Mouse (Mus musculus) gastrocnemius, adult 2 months (tissue): Measurements from ENCODE around the gene Pak7. TPM values are rescaled to one million over a fixed set of nuclear protein-coding genes. Genes with fewer than 3 reads are reported as not detected.
"Not testable (repeated sequence)": the region's sequence is repeated elsewhere in the genome, so short reads cannot be mapped to it uniquely, and the experiment has no call there.

ENCODE experiments used
- DNase-seq: peaks from one replicate; pipeline ENCODE4 v3.0.0; 2022
- H3K27ac ChIP-seq: fragments of 200-600 bp; 2 replicates; pipeline ENCODE4 v1.8.1; 2022; ENCODE audit warnings: mild to moderate bottlenecking
- H3K4me3 ChIP-seq: fragments of 200-600 bp; 2 replicates; pipeline ENCODE4 v1.8.1; 2022; ENCODE audit warnings: mild to moderate bottlenecking, moderate library complexity
- CTCF ChIP-seq: fragments of 200-600 bp; IDR thresholded peaks from 2 replicates; pipeline ENCODE4 v1.8.1; 2022; ENCODE audit warnings: antibody characterized with exemption, mild to moderate bottlenecking, moderate library complexity
- intact Hi-C: fragments of 180-260 bp; cut with DNase I; formaldehyde crosslinking; loops from one replicate; pipeline ENCODE4 v1.15.1; 2025
- total RNA-seq, 2 experiments: library from RNA; stranded (reverse); gene quantifications; 2 replicates each; pipeline ENCODE4 v1.2.3; 2021

Pak7 gene
- total RNA-seq, 2 experiments from 2014 or later = not detected

DNA sequence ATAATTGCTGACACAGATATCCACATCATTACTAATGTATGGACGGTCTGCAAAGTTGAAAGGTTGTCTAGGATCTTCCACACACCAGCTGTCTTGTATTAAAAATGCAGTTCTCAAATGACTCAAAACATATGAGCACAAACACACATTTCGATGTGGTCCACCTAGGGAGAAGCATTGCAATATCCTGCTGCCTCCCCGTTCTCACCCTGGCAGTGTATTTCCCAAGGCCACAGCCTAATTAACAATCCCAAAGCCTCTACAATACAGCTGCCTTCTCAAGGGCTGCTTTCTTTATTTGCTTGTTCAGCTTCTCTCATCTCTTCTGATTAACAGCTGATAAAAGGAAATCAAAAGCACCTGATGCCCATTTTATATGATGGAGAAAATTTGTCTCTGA, 78.5 kb downstream of the Pak7 start:
- Histone ChIP-seq H3K27ac (no peak overlapping the region), H3K4me3 (no peak overlapping the region)
- no peak for TF ChIP-seq CTCF
- intact Hi-C loops = no loop called here
- no peak for DNase-seq

DNA sequence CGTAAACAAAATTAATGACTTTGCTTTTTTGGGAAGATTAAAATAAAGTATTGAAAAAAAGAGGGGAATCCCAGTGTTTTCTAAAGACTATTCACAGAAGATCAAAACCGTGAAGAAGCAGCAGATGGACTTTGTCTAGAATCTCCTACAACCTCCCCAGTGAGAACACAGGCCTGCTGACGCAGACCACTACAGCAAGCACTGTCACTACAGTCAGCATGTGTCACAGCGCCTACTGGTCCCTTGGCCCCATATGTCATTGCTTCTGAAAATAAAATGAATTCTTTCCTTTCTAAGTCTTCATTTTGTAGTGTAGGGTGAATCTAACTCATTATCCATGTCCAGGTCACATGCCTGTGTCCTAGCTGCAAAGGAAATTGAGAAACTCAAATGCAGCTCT, 79.0 kb downstream of the Pak7 start:
- TF ChIP-seq CTCF = no peak
- no peak overlapping the region for H3K27ac ChIP-seq
- intact Hi-C loops = no loop called here
- no peak for DNase-seq
- no peak overlapping the region for H3K4me3 ChIP-seq

DNA sequence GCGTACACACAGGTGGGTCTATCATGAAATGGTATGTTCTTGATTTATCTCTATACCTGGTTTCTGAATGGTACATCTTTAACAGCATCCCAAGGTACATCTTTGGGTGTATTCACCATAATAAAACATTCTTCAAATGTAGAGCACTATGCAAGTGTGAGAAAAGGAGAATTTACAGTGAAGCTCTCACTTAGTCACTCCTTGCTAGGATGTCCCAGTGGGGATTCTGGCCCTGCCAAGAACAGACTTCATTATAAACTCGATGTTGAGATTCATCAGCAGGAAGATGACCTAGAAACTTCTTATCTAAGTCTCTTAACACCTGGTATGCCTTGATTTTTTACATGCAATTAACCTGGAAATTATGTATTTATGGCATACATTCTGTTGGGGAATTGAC, 85.6 kb downstream of the Pak7 start:
- no peak overlapping the region for H3K4me3 ChIP-seq

DNA sequence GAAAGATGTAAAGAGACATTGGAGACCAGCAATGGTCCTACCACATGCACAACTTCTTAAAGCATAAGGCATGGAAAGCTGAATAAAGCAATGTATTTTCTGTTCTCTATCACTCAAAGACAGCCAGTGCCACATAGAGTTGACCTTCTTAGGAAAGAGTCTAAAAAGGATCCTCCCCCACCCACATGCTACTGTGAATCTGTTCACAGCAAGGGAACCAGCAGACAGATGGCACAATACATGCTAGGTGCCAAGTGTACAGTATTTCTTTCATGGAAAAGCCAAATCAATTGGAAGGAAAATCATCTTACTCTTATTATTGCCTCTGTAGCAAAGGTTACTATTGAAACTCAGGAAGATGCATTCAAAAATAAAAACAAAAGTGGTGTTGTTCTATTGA, 86.4 kb downstream of the Pak7 start:
- Histone ChIP-seq H3K27ac (no peak overlapping the region), H3K4me3 (no peak overlapping the region)
- intact Hi-C loops = no loop called here
- no peak for DNase-seq
- TF ChIP-seq CTCF = no peak

More for the DNA sequence above, 85.6 kb downstream of the Pak7 start:
- DNase-seq = no peak
- no peak for TF ChIP-seq CTCF
- intact Hi-C loops = no loop called here
- no peak overlapping the region for H3K27ac ChIP-seq

DNA sequence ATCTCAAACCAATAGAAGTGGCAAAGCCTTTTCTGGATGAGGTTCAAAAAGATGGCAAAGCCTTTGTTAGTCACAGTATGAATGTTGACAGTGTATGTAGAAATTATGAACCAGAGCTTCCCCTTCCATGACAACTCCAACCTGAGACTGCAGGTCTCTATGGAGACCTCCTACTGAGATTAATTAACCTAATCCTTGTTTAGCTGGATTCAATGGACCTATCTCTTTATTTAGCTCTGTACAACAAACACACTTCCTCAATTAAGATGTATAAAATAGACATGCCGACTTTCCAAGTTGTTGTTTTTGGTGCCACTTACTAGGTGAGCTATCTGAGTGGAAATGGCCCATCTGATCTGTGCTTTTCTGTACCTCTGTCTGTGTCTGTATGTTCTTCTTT, 90.4 kb downstream of the Pak7 start:
- H3K4me3 ChIP-seq = no peak overlapping the region
- intact Hi-C loops = no loop called here
- DNase-seq = no peak
- TF ChIP-seq CTCF = no peak
- H3K27ac ChIP-seq = no peak overlapping the region

DNA sequence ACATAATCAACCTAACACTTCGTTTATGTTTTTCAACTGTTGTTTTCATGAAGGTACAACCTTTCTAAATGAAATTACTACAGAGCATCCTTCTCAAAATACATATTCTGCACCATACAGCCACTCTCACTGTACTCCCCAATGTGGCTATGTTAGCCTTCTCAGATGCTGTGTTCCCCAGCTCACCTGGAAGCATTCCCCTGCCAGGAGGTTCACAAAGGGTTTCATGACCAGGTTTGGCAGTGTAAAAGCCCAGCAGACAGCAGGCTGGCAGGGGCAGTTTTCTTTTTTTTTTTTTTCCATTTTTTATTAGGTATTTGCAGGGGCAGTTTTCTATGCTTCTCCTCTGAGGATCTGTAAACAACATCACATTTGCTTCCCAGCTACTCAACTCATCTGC, 105.7 kb downstream of the Pak7 start:
- intact Hi-C loops = no loop called here
- Histone ChIP-seq H3K4me3 (no peak overlapping the region), H3K27ac (no peak overlapping the region)
- no peak for DNase-seq
- TF ChIP-seq CTCF = no peak

DNA sequence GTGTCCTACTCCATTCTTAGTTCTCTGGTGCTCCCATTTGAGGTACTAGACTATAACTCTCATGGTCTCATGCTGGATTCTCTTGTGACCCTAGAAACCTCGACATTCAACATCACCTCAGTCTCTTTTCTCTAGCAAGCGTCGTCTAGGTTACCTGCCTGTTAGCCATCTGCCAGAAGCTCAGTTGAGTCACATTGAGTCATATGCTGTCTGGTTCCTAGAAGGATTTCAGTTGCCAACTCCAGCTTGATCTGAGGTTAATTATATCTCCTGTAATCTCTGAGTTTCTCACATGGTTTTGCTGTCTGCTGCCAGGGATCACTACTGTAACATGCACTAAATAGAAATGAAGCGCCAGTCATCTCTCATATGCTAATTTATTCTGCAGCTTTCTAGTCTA, 145.8 kb downstream of the Pak7 start:
- H3K27ac ChIP-seq, DNase-seq, H3K4me3 ChIP-seq, intact Hi-C loops: not testable (repeated sequence)

DNA sequence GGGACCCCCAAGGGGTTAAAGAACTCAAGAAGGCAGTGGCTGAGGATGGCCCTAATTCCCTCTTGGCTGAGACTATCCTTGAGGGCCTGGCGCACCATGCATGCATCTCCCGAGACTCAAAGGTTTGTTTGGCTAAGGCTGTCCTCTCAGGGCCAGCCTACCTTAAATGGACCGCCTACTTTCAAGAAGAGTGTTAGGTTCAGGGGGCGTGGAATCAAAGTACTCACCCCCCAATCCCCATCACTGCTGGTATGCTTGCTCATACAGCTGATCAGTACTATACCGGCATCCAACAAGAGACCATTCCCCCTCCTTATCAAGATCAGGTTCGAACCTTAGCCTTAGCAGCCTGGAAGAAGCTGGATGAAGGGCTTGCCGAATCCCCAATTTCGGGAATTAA, 156.5 kb downstream of the Pak7 start:
- no peak for DNase-seq
- intact Hi-C loops = no loop called here
- no peak for TF ChIP-seq CTCF
- no peak overlapping the region for H3K27ac ChIP-seq
- H3K4me3 ChIP-seq = no peak overlapping the region

DNA sequence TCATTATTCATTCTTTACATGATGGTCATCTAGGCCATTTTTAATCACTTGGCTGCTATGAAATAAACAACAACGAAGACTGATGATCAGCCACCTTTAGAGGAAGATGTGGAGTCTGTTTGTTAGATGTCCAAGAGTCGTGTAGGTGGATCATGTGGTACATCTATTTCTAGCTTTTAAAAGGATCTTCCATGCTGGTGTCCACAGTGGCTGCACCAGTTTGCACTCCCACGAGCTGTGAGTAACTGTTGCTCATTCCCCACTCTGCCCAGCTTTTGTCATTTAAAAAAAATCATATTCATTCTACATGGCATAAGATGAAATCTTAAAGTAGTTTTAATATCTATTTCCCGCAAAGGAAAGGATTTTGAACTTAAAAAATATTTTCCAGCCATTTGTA, 183.7 kb downstream of the Pak7 start:
- intact Hi-C loops = no loop called here
- no peak for TF ChIP-seq CTCF
- no peak for DNase-seq
- H3K27ac ChIP-seq = no peak overlapping the region
- no peak overlapping the region for H3K4me3 ChIP-seq

DNA sequence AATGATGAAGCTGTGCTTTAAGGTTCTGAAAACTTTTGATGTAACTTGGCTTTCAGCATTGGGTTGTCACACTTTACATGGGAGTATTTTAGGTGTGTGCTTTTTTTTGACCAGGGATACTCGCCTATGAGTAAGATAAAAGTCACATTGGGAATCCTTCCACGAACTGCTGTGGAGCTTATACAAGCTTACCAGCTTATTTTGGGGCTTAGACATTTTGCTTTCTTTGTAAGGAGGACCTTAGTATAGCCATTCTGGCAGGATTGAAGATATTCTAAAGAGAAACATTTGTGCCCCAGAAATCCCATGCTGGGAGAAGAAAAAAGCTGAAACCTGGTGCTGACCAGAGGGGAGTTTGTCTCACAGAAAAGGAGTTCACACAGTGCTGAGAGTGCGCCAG, 212.7 kb downstream of the Pak7 start:
- Histone ChIP-seq H3K4me3 (no peak overlapping the region), H3K27ac (no peak overlapping the region)
- no peak for DNase-seq
- intact Hi-C loops = no loop called here
- TF ChIP-seq CTCF = no peak

DNA sequence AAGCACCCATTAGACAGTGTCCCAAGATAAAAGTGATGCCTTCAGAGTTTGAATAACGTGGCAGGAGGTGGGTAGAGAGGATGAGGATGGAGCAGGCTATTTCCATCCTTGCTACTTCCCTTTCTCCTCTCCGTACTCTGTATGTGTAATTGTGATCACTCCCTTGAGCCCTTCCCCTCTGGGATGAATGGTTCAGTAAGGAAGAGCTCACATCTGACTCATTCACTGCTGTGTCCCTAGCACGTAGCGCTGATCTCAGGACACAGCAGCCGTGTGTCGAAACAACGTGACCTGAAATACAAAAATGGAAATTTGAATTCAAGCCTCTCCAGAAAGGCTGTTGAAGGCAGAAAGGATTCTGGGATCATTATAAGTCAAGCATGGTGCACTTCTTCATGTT, 237.0 kb downstream of the Pak7 start:
- H3K4me3 ChIP-seq = no peak overlapping the region
- no peak for DNase-seq
- intact Hi-C loops = no loop called here
- no peak overlapping the region for H3K27ac ChIP-seq
- no peak for TF ChIP-seq CTCF

DNA sequence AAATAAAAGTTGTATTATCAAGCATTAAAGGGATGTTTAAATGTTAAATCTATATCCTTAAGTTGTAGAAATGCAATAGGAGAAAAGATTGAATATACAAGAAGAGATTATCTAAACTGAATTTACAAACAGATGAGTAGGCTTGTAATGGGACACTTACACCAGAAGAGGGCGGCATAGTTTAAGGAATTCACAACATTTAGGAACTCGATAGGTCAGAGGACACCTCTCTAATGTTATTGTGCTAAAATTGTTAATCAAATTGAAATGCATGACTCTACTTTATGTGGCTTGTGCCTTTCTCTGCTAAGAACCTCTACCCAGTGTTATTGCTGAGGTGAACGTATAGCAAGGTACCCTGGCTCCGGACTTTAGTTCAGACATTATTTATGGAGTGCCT, 238.2 kb downstream of the Pak7 start:
- no peak overlapping the region for H3K4me3 ChIP-seq
- no peak for DNase-seq
- TF ChIP-seq CTCF = peak; percentile 54
- intact Hi-C loops = loop anchor here (5.0 kb wide), 1 partner anchor 448 kb away; no protein-coding TSS in a partner anchor
- no peak overlapping the region for H3K27ac ChIP-seq

DNA sequence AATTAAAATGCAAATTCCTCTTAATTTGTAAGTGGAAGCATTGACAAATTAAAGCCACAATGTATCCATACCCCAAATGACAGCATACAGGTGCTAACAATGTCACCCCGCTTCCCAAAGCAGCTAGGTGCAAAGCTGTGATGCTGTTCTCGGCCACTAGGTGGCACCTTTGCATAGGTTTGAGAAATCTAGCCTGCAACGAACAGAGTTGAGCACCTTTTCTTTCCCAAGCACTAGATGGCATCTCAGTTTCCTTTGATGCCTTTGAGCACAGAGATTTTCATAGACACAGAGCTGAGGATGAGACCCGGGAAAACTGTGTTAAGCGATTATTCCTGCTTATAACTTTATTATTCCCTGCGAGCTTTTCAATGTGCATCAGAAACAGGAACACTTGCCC, 238.8 kb downstream of the Pak7 start:
- DNase-seq = peak; percentile 61
- peak; percentile 93 for TF ChIP-seq CTCF
- Histone ChIP-seq H3K4me3 (no peak overlapping the region), H3K27ac (no peak overlapping the region)
- intact Hi-C loops = loop anchor here (5.0 kb wide), 1 partner anchor 448 kb away; no protein-coding TSS in a partner anchor

DNA sequence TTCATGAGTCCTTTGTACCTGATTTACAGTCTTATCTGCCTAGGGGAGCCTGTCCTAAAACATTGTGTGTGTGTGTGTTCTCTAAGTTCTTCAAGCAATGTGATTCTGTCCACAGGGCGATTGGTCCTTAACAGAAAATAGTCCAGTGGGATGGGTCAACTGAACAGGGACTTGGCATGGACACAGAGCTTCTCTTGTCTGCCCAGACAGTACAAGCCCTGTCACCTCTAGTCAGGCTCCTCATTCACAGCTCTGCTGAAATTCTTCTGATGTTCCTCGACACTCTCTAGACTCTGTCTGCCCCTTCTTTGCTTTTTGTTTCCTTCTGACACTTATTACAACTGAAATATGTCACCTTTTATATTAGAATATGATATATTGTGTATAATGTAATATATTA, 247.0 kb downstream of the Pak7 start:
- no peak for TF ChIP-seq CTCF
- H3K4me3 ChIP-seq = no peak overlapping the region
- intact Hi-C loops = no loop called here
- H3K27ac ChIP-seq = no peak overlapping the region
- no peak for DNase-seq
